Mouse (Mus musculus): Measurements from ENCODE around the gene Crybg2.

GRCm38 (mm10) chr4:134065431-134066004 is 4.9 kb downstream of the Crybg2 start:
- TF ChIP-seq CTCF (IDR thresholded peaks at IDR 0.05; ENCODE audit: low read depth, low read length) (no peak), GATA1 (IDR thresholded peaks at IDR 0.05; ENCODE audit: borderline replicate concordance, low read length) (no peak), POLR2AphosphoS5 (IDR thresholded peaks at IDR 0.05; ENCODE audit: insufficient replicate concordance, low read depth, low read length) (no peak), TAL1 (conservative IDR thresholded peaks at IDR 0.05; ENCODE audit: low read depth, low read length) (no peak), GATA2 (IDR thresholded peaks at IDR 0.05; ENCODE audit: borderline replicate concordance, low read depth, low read length) (no peak)
